Mouse (Mus musculus) liver, adult 2 months (tissue): ENCODE measurements around the gene Kat6b. TPM values are rescaled to one million over a fixed set of nuclear protein-coding genes. Genes with fewer than 3 reads are reported as not detected.

Experiments used
- DNase-seq: peaks from one replicate; pipeline ENCODE4 v3.0.0-alpha.2; 2011; ENCODE audit warnings: low read depth, low spot score; ENCODE audit errors: extremely low read depth
- H3K27ac ChIP-seq: fragments of 200-500 bp; replicated peaks from 2 replicates; pipeline ENCODE4 v1.5.1; 2012; ENCODE audit warnings: low read depth, mild to moderate bottlenecking, control low read depth, inconsistent platforms, low read length; ENCODE audit not compliant: insufficient read depth
- H3K27me3 ChIP-seq: fragments of 200-500 bp; 2 replicates; pipeline ENCODE4 v1.6.1; 2012; ENCODE audit warnings: mild to moderate bottlenecking, moderate library complexity, low read length, inconsistent platforms; ENCODE audit not compliant: control insufficient read depth, insufficient read depth
- H3K36me3 ChIP-seq: fragments of 200-500 bp; 2 replicates; pipeline ENCODE4 v1.6.1; 2012; ENCODE audit warnings: low read length, inconsistent platforms; ENCODE audit not compliant: control insufficient read depth, insufficient read depth
- H3K4me1 ChIP-seq: fragments of 200-500 bp; 2 replicates; pipeline ENCODE4 v1.6.1; 2011; ENCODE audit warnings: low read length; ENCODE audit not compliant: control insufficient read depth, insufficient read depth
- H3K4me3 ChIP-seq: fragments of 200-500 bp; 2 replicates; pipeline ENCODE4 v1.5.1; 2011; ENCODE audit warnings: low read depth, mild to moderate bottlenecking, control low read depth, low read length, moderate library complexity; ENCODE audit not compliant: insufficient read depth
- H3K79me2 ChIP-seq: fragments of 200-500 bp; 2 replicates; pipeline ENCODE4 v1.6.1; 2012; ENCODE audit warnings: inconsistent platforms, mild to moderate bottlenecking, low read length, moderate library complexity; ENCODE audit not compliant: control insufficient read depth, insufficient read depth
- H3K9ac ChIP-seq: fragments of 200-500 bp; 2 replicates; pipeline ENCODE4 v1.6.1; 2012; ENCODE audit warnings: low read depth, mild to moderate bottlenecking, control low read depth, inconsistent platforms, low read length
- CTCF ChIP-seq: fragments of 200-500 bp; IDR thresholded peaks from 2 replicates; pipeline ENCODE4 v1.5.1; 2011; ENCODE audit warnings: low read depth, low read length, control low read depth
- POLR2A ChIP-seq: fragments of 200-500 bp; IDR thresholded peaks from 2 replicates; pipeline ENCODE4 v1.6.1; 2011; ENCODE audit warnings: low read length, control low read depth; ENCODE audit not compliant: insufficient read depth; ENCODE audit errors: extremely low read depth
- WGBS: fragments of 180-500 bp; shearing (Covaris S2); methylation state at CpG from one replicate; pipeline ENCODE4 v1.1.7; 2018; 5-methylcytosine and 5-hydroxymethylcytosine counted together
- polyA plus RNA-seq: library from polyadenylated mRNA; depleted of rRNA; stranded (reverse); fragments of >200 nt; gene quantifications from 2 replicates; pipeline ENCODE4 v1.2.3, GENCODE M21; 2012
- total RNA-seq: library from RNA; depleted of rRNA; stranded (reverse); fragments of >200 nt; gene quantifications from 2 replicates; pipeline ENCODE4 v1.2.3, GENCODE M21; 2014

Gene Kat6b
- total and polyA plus RNA-seq, 2 experiments, result 3.2 to 5.3 TPM

GRCm38 (mm10) chr14:21563584-21564118 is 82.4 kb downstream of the Kat6b start:
- DNase-seq, result peak; percentile 47
- Histone ChIP-seq H3K4me3 (no peak overlapping the region), H3K9ac (no peak overlapping the region), H3K79me2 (peaks cover 23% of the 10 kb centered on the region; the same call in 1 of the 2 replicates), H3K27me3 (no peaks in the 10 kb centered on the region), H3K27ac (no peak overlapping the region), H3K36me3 (no peaks in the 10 kb centered on the region), H3K4me1 (peaks cover 15% of the 10 kb centered on the region)
- TF ChIP-seq POLR2A (no peak), CTCF (no peak)
- WGBS, result 59% methylated on average over 4 of the region's 4 CpGs

- Histone ChIP-seq H3K4me3 (no peak overlapping the region), H3K79me2 (peaks cover 16% of the 10 kb centered on the region; the same call in 1 of the 2 replicates), H3K27me3 (no peaks in the 10 kb centered on the region), H3K9ac (no peak overlapping the region), H3K4me1 (peaks cover 10% of the 10 kb centered on the region), H3K36me3 (no peaks in the 10 kb centered on the region), H3K27ac (no peak overlapping the region)
- WGBS, result 90% methylated on average over 10 of the region's 10 CpGs
- DNase-seq, result no peak
- TF ChIP-seq POLR2A (no peak), CTCF (no peak)
These were observed 84.5 kb downstream of the Kat6b start for GRCm38 (mm10) chr14:21565541-21566353.

GRCm38 (mm10) chr14:21567293-21567984 is 86.2 kb downstream of the Kat6b start:
- Histone ChIP-seq H3K79me2 (peaks cover 22% of the 10 kb centered on the region; the same call in 1 of the 2 replicates), H3K27ac (no peak overlapping the region), H3K9ac (no peak overlapping the region), H3K36me3 (no peaks in the 10 kb centered on the region), H3K4me1 (peaks cover 10% of the 10 kb centered on the region), H3K4me3 (no peak overlapping the region), H3K27me3 (no peaks in the 10 kb centered on the region)
- peak; percentile 69 for DNase-seq
- TF ChIP-seq POLR2A (no peak), CTCF (no peak)
- 74% methylated on average over 7 of the region's 7 CpGs for WGBS

- H3K27me3 ChIP-seq, result no peaks in the 10 kb centered on the region
- 96% methylated on average over 7 of the region's 7 CpGs for WGBS
- no peak for DNase-seq
- H3K9ac ChIP-seq, result no peak overlapping the region
- no peak overlapping the region for H3K27ac ChIP-seq
- peaks cover 27% of the 10 kb centered on the region; the same call in 1 of the 2 replicates for H3K79me2 ChIP-seq
- peaks cover 8% of the 10 kb centered on the region for H3K4me1 ChIP-seq
- H3K4me3 ChIP-seq, result no peak overlapping the region
- TF ChIP-seq POLR2A, result no peak
- no peak for TF ChIP-seq CTCF
- no peaks in the 10 kb centered on the region for H3K36me3 ChIP-seq
These were observed 87.6 kb downstream of the Kat6b start for GRCm38 (mm10) chr14:21568821-21569220.

- H3K4me1 ChIP-seq, result peaks cover 9% of the 10 kb centered on the region; the same call in 1 of the 2 replicates
- 70% methylated on average over 8 of the region's 8 CpGs for WGBS
- no peak for TF ChIP-seq CTCF
- no peak for TF ChIP-seq POLR2A
These were observed 93.6 kb downstream of the Kat6b start for GRCm38 (mm10) chr14:21574686-21575309.

More at GRCm38 (mm10) chr14:21574686-21575309, 93.6 kb downstream of the Kat6b start:
- Histone ChIP-seq H3K9ac (no peak overlapping the region), H3K4me3 (no peak overlapping the region), H3K27me3 (no peaks in the 10 kb centered on the region), H3K27ac (no peak overlapping the region), H3K36me3 (no peaks in the 10 kb centered on the region), H3K79me2 (peaks cover 29% of the 10 kb centered on the region; the same call in 1 of the 2 replicates)
- DNase-seq, result no peak
